Mouse (Mus musculus) midbrain, embryonic 12.5 days (tissue): ENCODE results near the gene Kcnh4. TPM values are rescaled to one million over a fixed set of nuclear protein-coding genes. Genes with fewer than 3 reads are reported as not detected.
A peak's percentile ranks its signal among the peaks of the same experiment; 100 is the strongest.

Experiments
- ATAC-seq: fragments of 200-750 bp; cut with Nextera tagmentation; 2 replicates; pipeline ENCODE4 v1.8.0; 2017; ENCODE audit warnings: low read depth, moderate TSS enrichment, moderate library complexity; ENCODE audit not compliant: low FRiP score
- H3K27ac ChIP-seq: fragments of 300-500 bp; sonication (generic); replicated peaks from 2 replicates; pipeline ENCODE4 v1.5.1; 2016; ENCODE audit warnings: mild to moderate bottlenecking
- H3K27me3 ChIP-seq: fragments of 300-500 bp; sonication (generic); 2 replicates; pipeline ENCODE4 v1.6.1; 2016; ENCODE audit warnings: mild to moderate bottlenecking
- H3K36me3 ChIP-seq: fragments of 300-500 bp; sonication (generic); 2 replicates; pipeline ENCODE4 v1.6.1; 2016
- H3K4me1 ChIP-seq: fragments of 300-500 bp; sonication (generic); 2 replicates; pipeline ENCODE4 v1.6.1; 2016
- H3K4me2 ChIP-seq: fragments of 300-500 bp; sonication (generic); replicated peaks from 2 replicates; pipeline ENCODE4 v1.6.1; 2016; ENCODE audit warnings: mild to moderate bottlenecking, moderate library complexity
- H3K4me3 ChIP-seq: fragments of 300-500 bp; sonication (generic); 2 replicates; pipeline ENCODE4 v1.5.1; 2016; ENCODE audit warnings: mild to moderate bottlenecking
- H3K9ac ChIP-seq: fragments of 300-500 bp; sonication (generic); replicated peaks from 2 replicates; pipeline ENCODE4 v1.6.1; 2016; ENCODE audit warnings: mild to moderate bottlenecking, moderate library complexity
- H3K9me3 ChIP-seq: fragments of 300-500 bp; sonication (generic); 2 replicates; pipeline ENCODE4 v1.6.1; 2016; ENCODE audit warnings: mild to moderate bottlenecking
- WGBS: fragments of 180-500 bp; shearing (Covaris S2); methylation state at CpG from one replicate; pipeline ENCODE4 v1.1.7; 2016; 5-methylcytosine and 5-hydroxymethylcytosine counted together
- polyA plus RNA-seq: library from polyadenylated mRNA; unstranded; fragments of >200 nt; fragmentation: Nextera tagmentation; extraction: Ambion mirVana; gene quantifications from 2 replicates; pipeline ENCODE4 v1.2.1, GENCODE M21; 2016

Gene Kcnh4
- polyA plus RNA-seq, 1 experiment from 2014 or later: 6.1 TPM

DNA sequence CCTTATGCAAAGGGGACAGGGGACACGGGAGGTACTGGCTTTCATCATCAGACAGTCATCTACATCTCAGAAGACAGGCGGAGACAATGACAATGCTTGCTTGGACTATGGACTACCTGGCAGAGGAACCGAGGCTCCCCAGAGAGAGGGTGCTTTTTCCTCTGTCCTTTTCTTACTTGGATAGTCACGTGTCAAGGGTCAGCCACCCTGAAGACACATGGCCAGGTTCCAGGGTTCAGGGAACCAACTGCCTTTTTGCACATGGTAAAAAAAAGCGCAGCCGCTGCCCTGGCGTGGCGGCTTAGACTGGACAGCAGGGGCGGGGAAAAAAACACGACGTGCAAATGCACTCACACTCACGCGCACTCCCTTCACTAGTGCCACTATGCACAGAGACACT lies 22.8 kb upstream of the Kcnh4 start:
- no peaks in the 10 kb centered on the region for H3K27me3 ChIP-seq
- H3K9me3 ChIP-seq: no peaks in the 10 kb centered on the region
- no peak for ATAC-seq
- no peak overlapping the region for H3K4me3 ChIP-seq
- no peaks in the 10 kb centered on the region for H3K4me1 ChIP-seq
- no peak overlapping the region for H3K4me2 ChIP-seq
- WGBS: 85% methylated on average over 13 of the region's 13 CpGs
- no peak overlapping the region for H3K27ac ChIP-seq
- H3K9ac ChIP-seq: no peak overlapping the region
- peaks cover 20% of the 10 kb centered on the region; the same call in 1 of the 2 replicates for H3K36me3 ChIP-seq

DNA sequence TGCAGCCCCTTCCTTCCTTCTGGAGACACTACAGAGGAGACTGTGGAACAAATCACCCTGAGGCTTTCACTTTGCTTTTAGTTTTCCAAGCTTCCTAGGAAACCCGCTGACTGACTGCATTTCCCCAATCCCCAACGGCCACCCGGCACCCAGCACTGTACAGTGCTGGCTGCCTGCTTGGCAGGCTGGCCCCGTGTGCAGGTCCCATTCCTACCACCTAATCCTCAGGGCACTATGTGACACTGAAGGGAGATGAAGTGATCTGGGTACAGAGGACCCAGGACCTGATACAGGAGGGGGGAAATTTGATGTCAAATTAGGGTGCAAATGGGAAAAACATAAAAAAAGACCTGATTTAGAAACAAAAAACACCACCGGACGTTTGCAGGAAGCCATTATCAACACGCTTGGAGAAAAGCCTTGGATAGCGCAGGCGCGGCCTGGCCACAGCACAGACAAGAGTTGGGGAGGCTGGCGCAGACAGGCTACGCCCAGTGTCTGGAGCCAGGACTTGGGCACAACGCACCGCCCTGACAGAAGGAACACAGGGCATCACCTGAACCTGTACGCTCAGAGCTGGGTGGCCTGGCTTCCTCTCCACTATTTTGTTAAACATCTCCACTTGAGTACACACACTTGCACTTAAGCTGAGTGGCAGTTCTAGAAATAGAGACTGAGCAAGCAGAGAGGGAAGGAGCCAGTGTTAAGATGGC lies 22.2 kb upstream of the Kcnh4 start:
- ATAC-seq: no peak
- H3K4me2 ChIP-seq: no peak overlapping the region
- WGBS: 96% methylated on average over 15 of the region's 15 CpGs

DNA sequence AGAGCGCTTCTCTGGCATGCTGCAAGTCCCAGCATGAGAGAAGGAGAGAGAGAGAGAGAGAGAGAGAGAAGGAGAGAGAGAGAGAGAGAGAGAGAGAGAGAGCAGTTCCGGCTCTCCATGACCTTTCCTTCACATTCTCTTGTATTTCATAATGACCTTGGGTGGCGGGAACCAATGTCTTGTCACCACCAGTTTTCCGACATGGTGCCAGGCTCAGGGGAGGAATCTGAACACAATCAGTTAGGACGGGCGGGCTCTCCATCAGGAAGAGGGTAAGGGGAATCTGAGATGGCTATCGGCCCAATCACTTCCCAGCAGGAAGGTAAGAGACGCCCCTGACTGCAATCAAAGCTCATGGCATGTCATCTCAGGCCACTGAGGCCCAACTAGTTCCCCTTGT lies 20.5 kb upstream of the Kcnh4 start:
- Histone ChIP-seq H3K4me3 (no peak overlapping the region), H3K9me3 (no peaks in the 10 kb centered on the region), H3K27me3 (no peaks in the 10 kb centered on the region), H3K27ac (no peak overlapping the region), H3K4me1 (no peaks in the 10 kb centered on the region), H3K36me3 (peaks cover 20% of the 10 kb centered on the region; the same call in 1 of the 2 replicates), H3K9ac (no peak overlapping the region), H3K4me2 (no peak overlapping the region)
- WGBS: 80% methylated on average over 8 of the region's 8 CpGs
- no peak for ATAC-seq

More for the DNA sequence above, 22.2 kb upstream of the Kcnh4 start:
- H3K4me3 ChIP-seq: no peak overlapping the region
- H3K36me3 ChIP-seq: peaks cover 20% of the 10 kb centered on the region; the same call in 1 of the 2 replicates
- H3K9ac ChIP-seq: no peak overlapping the region
- H3K27me3 ChIP-seq: no peaks in the 10 kb centered on the region
- no peaks in the 10 kb centered on the region for H3K4me1 ChIP-seq
- H3K27ac ChIP-seq: no peak overlapping the region
- H3K9me3 ChIP-seq: no peaks in the 10 kb centered on the region

DNA sequence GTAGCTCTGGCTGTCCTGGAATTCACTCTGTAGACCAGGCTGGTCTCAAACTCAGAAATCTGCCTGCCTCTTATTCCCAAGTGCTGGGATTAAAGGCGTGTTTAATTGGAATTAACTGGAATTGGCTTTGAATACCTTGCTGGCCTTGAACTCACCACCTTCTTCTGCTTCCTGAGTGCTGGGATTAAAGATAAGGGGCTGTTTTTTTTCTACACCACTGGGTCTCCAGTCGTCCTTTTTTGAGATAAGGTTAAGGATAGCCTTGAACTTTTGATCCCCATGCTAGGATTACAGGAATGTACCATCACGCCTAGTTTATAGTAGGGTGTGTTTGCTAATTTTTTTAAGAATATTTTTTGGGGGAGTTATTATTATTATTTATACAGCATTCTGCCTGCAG lies 18.3 kb upstream of the Kcnh4 start:
- no peaks in the 10 kb centered on the region for H3K9me3 ChIP-seq
- no peak for ATAC-seq
- 79% methylated on average over 3 of the region's 3 CpGs for WGBS

DNA sequence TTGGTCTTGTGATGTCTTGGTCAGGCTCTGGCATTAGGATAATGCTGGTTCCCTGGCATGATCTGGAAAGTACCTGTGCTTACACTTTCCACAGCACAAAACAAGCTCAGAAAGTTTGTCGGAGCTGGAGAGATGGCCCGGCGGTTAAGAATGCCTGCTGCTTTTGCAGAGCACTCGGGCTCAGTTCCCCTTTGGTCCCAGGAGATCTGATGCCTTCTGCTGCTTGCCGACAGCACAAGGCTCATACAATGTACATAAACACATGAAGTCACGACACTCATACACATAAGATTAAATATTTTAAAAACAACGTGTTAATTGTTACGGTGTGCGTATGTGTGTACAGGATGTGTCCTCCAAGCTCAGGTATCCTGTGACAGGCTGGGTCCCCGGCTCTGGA lies 16.2 kb upstream of the Kcnh4 start:
- Histone ChIP-seq H3K4me2 (no peak overlapping the region), H3K9ac (no peak overlapping the region), H3K36me3 (0 out of 2 replicates have a peak, but pooled peaks cover 5% of the 10 kb centered on the region), H3K4me1 (0 out of 2 replicates have a peak, but pooled peaks cover 1% of the 10 kb centered on the region), H3K9me3 (no peaks in the 10 kb centered on the region), H3K4me3 (no peak overlapping the region), H3K27me3 (no peaks in the 10 kb centered on the region), H3K27ac (no peak overlapping the region)
- WGBS: 88% methylated on average over 10 of the region's 10 CpGs
- no peak for ATAC-seq

More for the DNA sequence above, 18.3 kb upstream of the Kcnh4 start:
- no peaks in the 10 kb centered on the region for H3K4me1 ChIP-seq
- H3K36me3 ChIP-seq: peaks cover 16% of the 10 kb centered on the region; the same call in 1 of the 2 replicates
- no peak overlapping the region for H3K9ac ChIP-seq
- no peak overlapping the region for H3K4me2 ChIP-seq
- H3K27me3 ChIP-seq: no peaks in the 10 kb centered on the region
- H3K27ac ChIP-seq: no peak overlapping the region
- H3K4me3 ChIP-seq: no peak overlapping the region

DNA sequence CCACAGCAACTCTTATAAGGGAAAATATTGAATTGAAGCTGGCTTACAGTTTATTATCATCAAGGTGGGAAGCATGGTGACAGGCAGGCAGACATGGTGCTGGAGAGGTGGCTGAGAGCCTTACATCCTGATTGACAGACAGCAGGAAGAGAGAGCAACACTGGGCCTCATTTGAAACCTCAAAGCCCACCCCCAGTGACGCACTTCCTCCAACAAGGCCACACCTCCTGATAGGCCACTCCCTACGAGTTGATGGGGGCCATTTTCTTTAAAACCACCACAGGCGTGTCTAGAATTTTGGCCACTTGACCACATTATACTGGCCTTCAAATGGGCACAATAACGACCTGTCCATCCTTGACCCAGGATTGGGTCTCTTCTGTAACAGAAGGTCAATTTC lies 14.5 kb upstream of the Kcnh4 start:
- 0 out of 2 replicates have a peak, but pooled peaks cover 5% of the 10 kb centered on the region for H3K36me3 ChIP-seq
- 81% methylated on average over 4 of the region's 4 CpGs for WGBS
- no peak overlapping the region for H3K9ac ChIP-seq
- no peaks in the 10 kb centered on the region for H3K9me3 ChIP-seq
- no peaks in the 10 kb centered on the region for H3K27me3 ChIP-seq
- peaks cover 9% of the 10 kb centered on the region; the same call in 1 of the 2 replicates for H3K4me1 ChIP-seq
- H3K27ac ChIP-seq: no peak overlapping the region
- ATAC-seq: no peak
- no peak overlapping the region for H3K4me3 ChIP-seq
- no peak overlapping the region for H3K4me2 ChIP-seq

DNA sequence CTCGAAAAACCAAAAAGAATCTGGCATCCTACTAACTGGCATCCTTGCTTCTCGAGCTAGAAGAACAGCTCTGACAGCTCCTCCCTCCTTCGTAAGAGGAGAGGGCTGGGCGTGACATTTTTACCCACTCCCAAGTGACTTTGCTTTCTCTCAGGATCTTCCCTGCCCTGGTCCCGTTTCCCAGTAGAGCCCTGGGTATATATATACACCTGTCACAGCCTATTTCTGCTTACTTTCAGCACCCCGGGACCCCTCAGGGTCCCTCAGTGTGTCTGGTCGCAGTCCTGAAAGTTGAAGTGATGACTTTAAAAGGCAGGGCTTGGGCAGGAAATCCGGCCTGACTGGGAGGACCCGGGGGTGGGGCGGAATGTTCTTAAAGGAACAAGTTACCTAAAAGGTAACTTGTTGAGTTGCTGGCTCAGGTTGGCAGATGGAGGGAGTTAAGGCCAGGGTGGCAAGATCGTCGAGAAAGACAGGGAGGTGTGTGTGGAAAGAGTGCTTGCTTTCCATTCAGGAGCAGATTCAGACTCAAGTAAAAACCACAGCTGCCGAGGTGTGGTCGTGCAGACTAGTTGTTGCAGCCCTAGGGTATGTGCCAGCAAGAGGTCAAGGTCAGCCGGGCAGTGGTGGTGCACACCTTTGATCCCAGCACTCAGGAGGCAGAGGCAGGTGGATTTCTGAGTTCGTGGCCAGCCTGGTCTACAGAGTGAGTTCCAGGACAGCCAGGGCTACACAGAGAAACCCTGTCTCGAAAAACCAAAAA lies 11.1 kb upstream of the Kcnh4 start, which contains the start of gene Ghdc:
TSS of gene Ghdc (minus strand) at position 312 of the 763 bp plus-strand sequence.
- ATAC-seq: no peak
- Histone ChIP-seq H3K4me2 (peak within 1 kb of the TSS; percentile 46), H3K4me1 (peaks cover 9% of the 10 kb centered on the region; the same call in 1 of the 2 replicates), H3K36me3 (no peaks in the 10 kb centered on the region), H3K9me3 (no peaks in the 10 kb centered on the region), H3K4me3 (peak within 1 kb of the TSS; percentile 42), H3K27me3 (no peaks in the 10 kb centered on the region), H3K27ac (no peak within 1 kb of the TSS), H3K9ac (no peak within 1 kb of the TSS; the same call in 1 of the 2 replicates)
- WGBS: 25% methylated on average over 17 of the region's 17 CpGs

DNA sequence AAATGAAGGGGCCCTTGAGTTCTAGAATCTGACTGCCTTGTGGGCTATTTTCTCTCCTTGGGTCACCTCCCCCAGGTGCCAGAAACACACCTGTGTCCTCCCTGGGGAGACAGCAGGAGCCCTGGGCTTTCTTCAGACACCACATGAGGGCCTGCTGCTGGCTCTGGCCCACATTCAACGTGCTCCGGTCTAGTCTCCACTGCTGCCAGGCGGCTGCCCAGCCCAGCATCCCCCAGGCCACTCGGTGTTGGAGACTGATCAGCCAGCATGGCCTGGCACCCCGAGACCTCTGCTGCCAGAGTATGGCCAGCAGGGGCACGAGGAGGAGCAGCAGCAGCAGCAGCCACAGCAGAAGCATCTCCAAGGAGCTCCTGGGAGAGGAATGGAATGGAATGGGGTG lies 10.2 kb upstream of the Kcnh4 start:
- WGBS: 65% methylated on average over 6 of the region's 6 CpGs
- H3K27me3 ChIP-seq: no peaks in the 10 kb centered on the region
- peak overlapping the region; percentile 42; the same call in 1 of the 2 replicates for H3K4me3 ChIP-seq
- no peaks in the 10 kb centered on the region for H3K9me3 ChIP-seq
- peak overlapping the region; percentile 46 for H3K4me2 ChIP-seq
- ATAC-seq: no peak
- no peaks in the 10 kb centered on the region for H3K36me3 ChIP-seq
- H3K4me1 ChIP-seq: peaks cover 9% of the 10 kb centered on the region; the same call in 1 of the 2 replicates
- H3K9ac ChIP-seq: no peak overlapping the region; the same call in 1 of the 2 replicates
- no peak overlapping the region for H3K27ac ChIP-seq

DNA sequence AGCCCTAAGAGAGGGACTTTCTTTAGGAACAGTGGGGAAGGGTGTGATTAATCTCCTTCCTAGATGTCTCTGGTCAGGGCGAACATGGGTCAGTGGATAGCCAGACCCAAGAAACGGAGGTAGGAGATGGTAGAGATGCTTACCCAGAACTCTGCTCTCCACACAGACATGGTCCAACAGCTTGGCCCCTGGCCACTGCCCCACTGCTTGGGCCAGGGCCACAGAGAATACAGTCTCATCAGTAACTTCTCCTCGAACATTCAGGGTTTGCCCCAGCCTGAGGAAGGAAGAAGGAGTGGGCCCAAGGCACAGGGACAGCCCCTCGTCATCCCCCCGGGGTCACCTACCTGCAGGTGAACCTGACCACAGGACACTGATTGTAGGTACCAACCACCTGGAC lies 8.1 kb upstream of the Kcnh4 start:
- Histone ChIP-seq H3K4me1 (peaks cover 9% of the 10 kb centered on the region; the same call in 1 of the 2 replicates), H3K36me3 (no peaks in the 10 kb centered on the region), H3K9me3 (no peaks in the 10 kb centered on the region), H3K4me2 (no peak overlapping the region), H3K27me3 (peaks cover 2% of the 10 kb centered on the region; the same call in 1 of the 2 replicates), H3K9ac (no peak overlapping the region), H3K4me3 (no peak overlapping the region), H3K27ac (no peak overlapping the region)
- no peak for ATAC-seq
- 81% methylated on average over 5 of the region's 5 CpGs for WGBS

DNA sequence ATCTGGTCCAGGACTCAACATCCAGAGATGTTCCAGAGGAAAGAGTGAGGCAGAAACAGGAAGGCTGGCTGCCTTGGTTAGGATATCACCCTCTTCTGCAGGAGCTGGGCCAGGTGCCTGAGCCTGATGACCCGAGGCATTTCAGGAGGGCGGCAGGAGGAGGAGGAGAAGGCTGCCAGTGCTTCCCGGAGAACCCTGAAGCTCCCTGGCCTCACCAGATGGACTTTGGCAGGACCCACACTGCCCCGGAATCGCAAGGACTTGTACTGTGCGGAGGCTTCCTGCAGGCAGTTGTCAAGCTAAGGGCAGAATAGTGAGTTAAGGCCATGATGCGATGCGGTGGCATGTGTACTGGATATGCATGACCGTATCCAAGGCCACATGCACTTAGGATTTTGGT lies 7.0 kb upstream of the Kcnh4 start:
- H3K27me3 ChIP-seq: peaks cover 9% of the 10 kb centered on the region
- H3K27ac ChIP-seq: no peak overlapping the region
- H3K4me1 ChIP-seq: peaks cover 13% of the 10 kb centered on the region; the same call in 1 of the 2 replicates
- no peak overlapping the region for H3K9ac ChIP-seq
- WGBS: 86% methylated on average over 9 of the region's 9 CpGs
- no peaks in the 10 kb centered on the region for H3K9me3 ChIP-seq
- no peak for ATAC-seq
- no peak overlapping the region for H3K4me2 ChIP-seq
- no peak overlapping the region for H3K4me3 ChIP-seq
- no peaks in the 10 kb centered on the region for H3K36me3 ChIP-seq

DNA sequence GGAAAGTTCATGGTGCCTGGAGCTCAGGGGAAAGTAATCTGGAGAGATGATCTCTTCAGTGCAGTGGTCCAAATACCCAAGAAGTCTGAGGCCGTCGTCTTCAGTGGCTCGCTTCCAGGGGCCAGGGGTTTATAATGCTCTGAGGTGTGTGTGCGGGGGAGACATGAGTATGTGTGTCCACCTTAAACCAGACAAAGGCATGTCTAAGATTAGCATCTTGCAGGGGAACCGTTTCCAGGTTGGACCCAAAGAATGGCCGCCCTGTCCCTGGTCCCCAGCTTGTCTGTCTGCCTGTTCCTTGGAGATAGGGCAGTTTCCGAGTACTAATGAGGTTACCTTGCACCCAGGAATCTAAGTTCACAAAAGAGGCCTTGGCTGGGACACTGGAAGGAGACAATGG lies 3.1 kb upstream of the Kcnh4 start, which contains the start of gene Hcrt:
TSS of gene Hcrt (minus strand) at position 101 of the 400 bp plus-strand sequence.
- Histone ChIP-seq H3K27me3 (peaks cover 41% of the 10 kb centered on the region), H3K4me3 (peak within 1 kb of the TSS; percentile 44), H3K4me1 (peaks cover 28% of the 10 kb centered on the region), H3K27ac (no peak within 1 kb of the TSS), H3K9me3 (no peaks in the 10 kb centered on the region), H3K4me2 (peak within 1 kb of the TSS; percentile 78), H3K36me3 (no peaks in the 10 kb centered on the region), H3K9ac (peak within 1 kb of the TSS; percentile 53)
- WGBS: 88% methylated on average over 7 of the region's 7 CpGs
- no peak for ATAC-seq

DNA sequence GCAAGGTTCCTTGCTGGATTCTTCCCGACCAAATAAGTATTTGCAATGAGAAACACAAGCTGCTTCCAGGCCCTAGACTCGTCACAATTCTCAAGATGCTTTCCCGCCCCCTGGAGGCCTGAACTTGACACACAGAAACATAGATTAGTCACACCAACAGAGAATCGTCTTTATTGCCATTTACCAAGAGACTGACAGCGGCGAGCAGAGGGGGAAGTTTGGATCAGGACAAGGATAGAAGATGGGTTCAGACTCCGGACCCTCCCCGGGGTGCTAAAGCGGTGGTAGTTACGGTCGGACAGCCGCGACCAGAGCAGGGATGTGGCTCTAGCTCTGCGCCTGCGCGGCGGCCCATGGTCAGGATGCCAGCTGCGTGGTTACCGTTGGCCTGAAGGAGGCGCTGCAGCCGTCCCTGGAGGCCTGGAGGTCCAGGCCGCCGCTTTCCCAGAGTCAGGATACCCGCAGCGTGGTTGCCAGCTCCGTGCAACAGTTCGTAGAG lies 1.9 kb upstream of the Kcnh4 start:
- Histone ChIP-seq H3K4me3 (peak overlapping the region; percentile 44), H3K4me1 (peaks cover 28% of the 10 kb centered on the region), H3K36me3 (no peaks in the 10 kb centered on the region), H3K4me2 (peak overlapping the region; percentile 78), H3K9ac (peak overlapping the region; percentile 53), H3K27me3 (peaks cover 47% of the 10 kb centered on the region), H3K27ac (no peak overlapping the region), H3K9me3 (no peaks in the 10 kb centered on the region)
- WGBS: under 1% methylated on average over 27 of the region's 27 CpGs
- ATAC-seq: peak; percentile 68
